ENCODE assay signal across 10 mouse cellular contexts in the genomic region with DNA sequence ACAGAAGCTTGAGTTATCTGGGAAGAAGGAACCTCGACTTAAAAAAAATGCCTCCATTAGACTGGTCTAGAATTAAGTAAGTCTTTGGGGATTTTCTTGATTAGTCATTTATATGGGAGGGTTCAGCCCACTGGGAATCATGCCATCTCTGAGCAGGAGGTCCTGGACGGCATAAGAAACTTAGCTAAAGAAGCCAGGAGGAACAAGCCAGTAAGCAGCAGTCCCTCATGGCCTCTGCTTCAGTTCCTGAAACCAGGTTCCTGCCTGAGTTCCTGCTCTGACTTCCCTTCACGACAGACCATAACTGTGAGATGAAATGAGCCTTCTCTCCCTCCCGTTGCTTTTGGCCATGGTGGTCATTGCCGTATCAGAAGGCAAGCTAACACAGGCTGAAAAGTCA. TPM values are rescaled to one million over a fixed set of nuclear protein-coding genes. Genes with fewer than 3 reads are reported as not detected.
DNase-seq lines count a peak whose midpoint lies in the region; ATAC-seq lines count a peak whose summit lies in the region.
"Had no signal": no experiment of that assay in that cellular context is flagged by ENCODE, and none has a peak within 500 bp of the region (broad histone marks: within the 10 kb centered on the region; RNA-seq: fewer than 3 reads in every experiment).

No protein-coding gene starts in this region.

- no peaks in the 10 kb centered on the region for H3K4me1 ChIP-seq in heart, embryonic 10.5 days
- peaks cover 7% of the 10 kb centered on the region; the same call in 1 of the 2 replicates for H3K4me1 ChIP-seq in embryonic facial prominence, embryonic 14.5 days (ENCODE audit: control insufficient read depth, insufficient read depth, low read length)

- no peaks in the 10 kb centered on the region for H3K36me3 ChIP-seq in heart, embryonic 10.5 days
- no peaks in the 10 kb centered on the region for H3K36me3 ChIP-seq in embryonic facial prominence, embryonic 14.5 days (ENCODE audit: control insufficient read depth, insufficient read depth, low read length)

- H3K9ac ChIP-seq in embryonic facial prominence, embryonic 14.5 days (ENCODE audit: low read depth, low read length), result no peak overlapping the region

- no peak overlapping the region for H3K4me3 ChIP-seq in heart, embryonic 10.5 days
- H3K4me3 ChIP-seq in embryonic facial prominence, embryonic 14.5 days (ENCODE audit: low read depth, low read length), result no peak overlapping the region

- no peak overlapping the region for H3K4me2 ChIP-seq in embryonic facial prominence, embryonic 14.5 days (ENCODE audit: low read depth, low read length)

- no peaks in the 10 kb centered on the region for H3K27me3 ChIP-seq in heart, embryonic 10.5 days (ENCODE audit: insufficient read depth, poor library complexity, severe bottlenecking)
- H3K27me3 ChIP-seq in embryonic facial prominence, embryonic 14.5 days (replicated peaks; ENCODE audit: control insufficient read depth, insufficient read depth, low read length), result no peaks in the 10 kb centered on the region

- H3K9me3 ChIP-seq in heart, embryonic 10.5 days, result no peaks in the 10 kb centered on the region
- H3K9me3 ChIP-seq in embryonic facial prominence, embryonic 14.5 days (ENCODE audit: control insufficient read depth, low read length), result no peaks in the 10 kb centered on the region

- no peak; the same call in 1 of the 2 replicates for ATAC-seq in embryonic facial prominence, embryonic 14.5 days (ENCODE audit: low read depth)

- H3K27ac ChIP-seq in heart, embryonic 10.5 days, result no peak overlapping the region
- H3K27ac ChIP-seq in embryonic facial prominence, embryonic 14.5 days (replicated peaks; ENCODE audit: low read depth, low read length), result no peak overlapping the region

- WGBS in heart, embryonic 10.5 days, result 73% methylated on average over 5 of the region's 5 CpGs
- 40% methylated on average over 5 of the region's 5 CpGs for WGBS in embryonic facial prominence, embryonic 14.5 days

- DNase-seq in heart, adult 18-20 months, result peak; percentile 29 to 45
- DNase-seq in heart, embryonic 10.5 days (ENCODE audit: low spot score), result no peak
- peak; percentile 47 for DNase-seq in 3T3-L1 (ENCODE audit: low read depth, low spot score)
- peak; percentile 34 for DNase-seq in embryonic facial prominence, embryonic 14.5 days (ENCODE audit: low spot score)
- DNase-seq in kidney, postnatal 36 days, result peak; percentile 13 to 50
- DNase-seq in embryo, embryonic 9.5 days (ENCODE audit: extremely low spot score), result no peak
- no peak for DNase-seq in spleen, postnatal 10 days (ENCODE audit: low spot score in 2 of 2)
- no peak for DNase-seq in embryo, embryonic 10 days (ENCODE audit: low spot score)

RNA-seq across cellular contexts. Expression of gene Atp6v1g3, which starts 29.6 kb away (rescaled TPM):
- total RNA-seq in heart, adult 18-20 months (2021), result not detected
- polyA plus RNA-seq in heart, embryonic 10.5 days (2016; fragmentation: Nextera tagmentation; extraction: Ambion mirVana), result not detected in 2 replicates
- polyA plus RNA-seq in embryonic facial prominence, embryonic 14.5 days (2014; fragmentation: Nextera tagmentation; extraction: Ambion mirVana), result 0.17 and 0.35 TPM in 2 replicates
- total RNA-seq: layer of hippocampus, postnatal 36 days had no signal
- polyA plus RNA-seq: neural tube, embryonic 14.5 days had no signal

Comparison
In these comparisons a context has a peak if more than half of its experiments do, and no peak if none do; other contexts are left out.
1. DNase-seq: peak in heart, adult 18-20 months (2 of 2), 3T3-L1 (single experiment), embryonic facial prominence, embryonic 14.5 days (single experiment) and kidney, postnatal 36 days (2 of 2); none in heart, embryonic 10.5 days (single experiment), embryo, embryonic 9.5 days (single experiment), spleen, postnatal 10 days (0 of 2) and embryo, embryonic 10 days (single experiment).